Mouse (Mus musculus) liver, postnatal 0 days (tissue): ENCODE results near the gene Dennd2a.

Experiments
- CTCF ChIP-seq: sonication (generic); IDR thresholded peaks from 2 replicates; pipeline ENCODE4 v1.5.1; 2016; ENCODE audit warnings: antibody characterized with exemption, low read depth
- EP300 ChIP-seq: IDR thresholded peaks from 2 replicates; pipeline ENCODE4 v1.6.1; 2016; ENCODE audit warnings: antibody characterized with exemption, low read depth, mild to moderate bottlenecking

- TF ChIP-seq EP300, result no peak
- TF ChIP-seq CTCF, result no peak
Observed at GRCm38 (mm10) chr6:39523161-39523560, 34.5 kb downstream of the Dennd2a start.
